Mouse (Mus musculus): ENCODE data around the gene Hist1h2af. TPM values are rescaled to one million over a fixed set of nuclear protein-coding genes. Genes with fewer than 3 reads are reported as not detected.
"Not testable (repeated sequence)": the region's sequence is repeated elsewhere in the genome, so short reads cannot be mapped to it uniquely, and the experiment has no call there.

The Hist1h2af gene
- polyA plus RNA-seq, 1 experiment from 2014 or later: 7.8 TPM

DNA sequence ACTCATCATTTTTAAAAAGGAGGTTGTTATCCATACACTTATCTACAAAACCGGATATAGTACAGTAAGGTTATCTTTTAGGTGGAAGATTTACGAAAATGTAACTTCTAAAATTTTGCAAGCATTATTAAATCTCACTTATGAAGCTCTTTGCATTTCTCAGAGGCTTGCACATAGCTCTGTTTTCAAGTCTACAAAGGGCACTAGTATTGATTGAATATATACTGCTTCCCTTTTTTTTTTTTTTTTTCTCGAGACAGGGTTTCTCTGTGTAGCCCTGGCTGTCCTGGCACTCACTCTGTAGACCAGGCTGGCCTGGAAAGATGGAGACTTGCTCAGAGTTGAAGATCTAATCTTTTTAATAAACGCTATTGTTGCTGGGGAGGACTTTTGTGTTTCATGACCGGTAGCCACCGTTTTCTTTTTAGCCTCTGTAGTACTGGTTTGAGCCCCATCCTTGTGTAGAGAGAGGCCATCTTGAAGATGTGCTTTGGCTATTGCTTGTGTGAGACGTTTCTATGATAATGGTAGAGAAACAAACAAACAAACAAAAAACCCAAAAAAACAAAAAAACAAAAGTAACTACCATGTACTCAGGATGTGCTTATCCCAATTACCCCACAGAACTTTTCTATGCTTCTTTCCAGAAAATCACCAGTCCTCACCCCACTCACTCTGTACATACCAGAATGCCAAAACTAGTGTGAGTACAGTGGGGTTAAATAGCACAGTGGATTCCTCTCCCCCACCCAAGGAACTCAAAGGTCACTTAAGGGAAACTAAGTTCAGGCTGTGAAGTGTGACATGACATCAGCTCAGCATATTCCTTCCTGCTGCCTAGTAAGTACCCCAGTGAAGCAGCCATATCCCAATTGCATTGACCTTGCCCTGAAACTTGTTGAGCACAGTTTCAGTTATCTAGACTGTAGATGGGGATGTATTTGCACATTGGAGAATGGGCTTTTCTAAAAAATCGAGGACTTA is 18.5 kb downstream of the Hist1h2af start:
- H3K27ac ChIP-seq: peak overlapping the region; percentile 99
- H3K9ac ChIP-seq: peak overlapping the region; percentile 78
- H3K4me2 ChIP-seq: peak overlapping the region; percentile 71
- ATAC-seq: no peak
- peaks cover 67% of the 10 kb centered on the region for H3K4me1 ChIP-seq
- H3K9me3 ChIP-seq (replicated peaks): no peaks in the 10 kb centered on the region
- peak overlapping the region; percentile 56 for H3K4me3 ChIP-seq
- no peaks in the 10 kb centered on the region for H3K36me3 ChIP-seq
- H3K27me3 ChIP-seq (replicated peaks): no peaks in the 10 kb centered on the region
- 34% methylated on average over 8 of the region's 8 CpGs for WGBS (ENCODE audit: insufficient replicate concordance)

DNA sequence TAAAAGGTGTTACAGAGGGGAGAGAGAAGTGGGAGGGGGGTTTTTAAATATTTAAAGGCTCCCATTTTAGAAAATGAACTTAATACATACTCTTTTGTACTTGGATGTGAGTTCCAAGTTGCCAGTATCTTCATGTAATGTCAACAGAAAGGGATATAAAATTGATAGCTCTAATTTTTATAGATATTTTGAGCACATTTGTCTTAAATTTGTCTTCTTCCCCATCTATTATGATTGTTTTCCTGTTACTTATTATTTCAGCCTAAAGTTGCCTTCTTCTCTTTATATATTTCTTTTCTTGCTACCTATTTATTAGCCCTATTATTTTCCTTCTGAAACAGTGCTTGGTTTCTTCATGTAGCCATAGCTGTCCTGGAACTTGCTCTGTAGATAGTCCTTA is 19.3 kb downstream of the Hist1h2af start, which contains the start of gene Hist1h1d:
Gene Hist1h1d, plus strand, starts transcription at position 301 of the 400 bp plus-strand sequence.
- ATAC-seq: no peak
- peaks cover 70% of the 10 kb centered on the region for H3K4me1 ChIP-seq
- H3K36me3 ChIP-seq: no peaks in the 10 kb centered on the region
- peak within 1 kb of the TSS; percentile 99 for H3K27ac ChIP-seq
- H3K27me3 ChIP-seq (replicated peaks): no peaks in the 10 kb centered on the region
- peak within 1 kb of the TSS; percentile 90 for H3K9ac ChIP-seq
- no peaks in the 10 kb centered on the region for H3K9me3 ChIP-seq (replicated peaks)
- H3K4me3 ChIP-seq: no peak within 1 kb of the TSS
- H3K4me2 ChIP-seq: peak within 1 kb of the TSS; percentile 79

DNA sequence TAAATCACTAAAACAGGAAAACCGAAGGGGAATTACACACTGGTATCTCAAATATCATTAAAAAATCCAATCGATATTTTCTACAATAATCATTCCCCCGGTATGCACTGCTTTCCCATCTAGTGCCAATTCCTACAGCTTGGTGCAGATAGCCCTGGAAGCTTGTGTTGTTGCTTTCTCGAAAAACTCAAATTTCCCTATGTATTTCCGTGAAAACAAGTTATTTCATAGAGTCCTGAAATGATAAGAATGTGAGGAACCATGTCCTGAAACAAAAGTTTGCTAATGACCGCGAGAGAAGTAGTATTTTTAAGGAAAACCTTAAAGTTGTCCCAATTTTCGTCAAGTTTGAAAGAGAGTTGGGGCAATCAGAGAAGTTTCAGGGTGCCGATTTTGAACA is 20.7 kb downstream of the Hist1h2af start:
- no peaks in the 10 kb centered on the region for H3K36me3 ChIP-seq
- H3K27ac ChIP-seq: peak overlapping the region; percentile 99
- H3K9me3 ChIP-seq (replicated peaks): no peaks in the 10 kb centered on the region
- no peak for ATAC-seq
- H3K4me1 ChIP-seq: peaks cover 59% of the 10 kb centered on the region
- H3K9ac ChIP-seq: peak overlapping the region; percentile 90
- 17% methylated on average over 9 of the region's 9 CpGs for WGBS (ENCODE audit: insufficient replicate concordance)
- peak overlapping the region; percentile 79 for H3K4me2 ChIP-seq
- H3K4me3 ChIP-seq: peak overlapping the region; percentile 60
- H3K27me3 ChIP-seq (replicated peaks): no peaks in the 10 kb centered on the region

DNA sequence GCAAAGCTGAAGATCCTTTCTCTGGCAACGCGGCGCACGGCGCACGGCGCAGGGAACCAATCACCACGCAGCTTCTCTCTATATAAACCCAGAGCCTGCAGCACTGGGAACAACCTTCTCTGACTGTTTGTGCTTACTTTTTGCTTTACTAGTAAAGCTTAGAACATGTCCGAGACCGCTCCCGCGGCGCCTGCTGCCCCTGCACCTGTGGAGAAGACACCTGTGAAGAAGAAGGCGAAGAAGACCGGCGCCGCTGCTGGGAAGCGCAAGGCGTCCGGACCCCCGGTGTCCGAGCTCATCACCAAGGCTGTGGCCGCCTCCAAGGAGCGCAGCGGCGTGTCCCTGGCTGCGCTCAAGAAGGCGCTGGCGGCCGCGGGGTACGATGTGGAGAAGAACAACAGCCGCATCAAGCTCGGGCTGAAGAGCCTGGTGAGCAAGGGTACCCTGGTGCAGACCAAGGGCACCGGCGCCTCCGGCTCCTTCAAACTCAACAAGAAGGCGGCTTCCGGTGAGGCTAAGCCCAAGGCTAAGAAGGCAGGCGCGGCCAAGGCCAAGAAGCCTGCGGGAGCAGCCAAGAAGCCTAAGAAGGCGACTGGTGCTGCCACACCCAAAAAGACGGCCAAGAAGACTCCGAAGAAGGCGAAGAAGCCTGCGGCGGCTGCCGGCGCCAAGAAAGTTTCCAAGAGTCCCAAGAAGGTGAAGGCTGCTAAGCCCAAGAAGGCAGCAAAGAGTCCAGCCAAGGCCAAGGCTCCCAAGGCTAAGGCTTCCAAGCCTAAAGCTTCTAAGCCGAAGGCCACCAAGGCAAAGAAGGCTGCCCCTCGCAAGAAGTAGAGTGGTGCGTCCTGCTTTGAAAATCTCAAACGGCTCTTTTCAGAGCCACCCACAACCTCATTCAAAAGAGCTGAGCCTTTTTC is 21.5 kb downstream of the Hist1h2af start:
- no peaks in the 10 kb centered on the region for H3K9me3 ChIP-seq (replicated peaks)
- no peaks in the 10 kb centered on the region for H3K36me3 ChIP-seq
- peak overlapping the region; percentile 99 for H3K27ac ChIP-seq
- no peaks in the 10 kb centered on the region for H3K27me3 ChIP-seq (replicated peaks)
- peak overlapping the region; percentile 60 for H3K4me3 ChIP-seq
- 1% methylated on average over 54 of the region's 54 CpGs for WGBS (ENCODE audit: insufficient replicate concordance)
- H3K9ac ChIP-seq: peak overlapping the region; percentile 90
- peaks cover 52% of the 10 kb centered on the region for H3K4me1 ChIP-seq
- peak overlapping the region; percentile 79 for H3K4me2 ChIP-seq
- peak; percentile 79 for ATAC-seq

DNA sequence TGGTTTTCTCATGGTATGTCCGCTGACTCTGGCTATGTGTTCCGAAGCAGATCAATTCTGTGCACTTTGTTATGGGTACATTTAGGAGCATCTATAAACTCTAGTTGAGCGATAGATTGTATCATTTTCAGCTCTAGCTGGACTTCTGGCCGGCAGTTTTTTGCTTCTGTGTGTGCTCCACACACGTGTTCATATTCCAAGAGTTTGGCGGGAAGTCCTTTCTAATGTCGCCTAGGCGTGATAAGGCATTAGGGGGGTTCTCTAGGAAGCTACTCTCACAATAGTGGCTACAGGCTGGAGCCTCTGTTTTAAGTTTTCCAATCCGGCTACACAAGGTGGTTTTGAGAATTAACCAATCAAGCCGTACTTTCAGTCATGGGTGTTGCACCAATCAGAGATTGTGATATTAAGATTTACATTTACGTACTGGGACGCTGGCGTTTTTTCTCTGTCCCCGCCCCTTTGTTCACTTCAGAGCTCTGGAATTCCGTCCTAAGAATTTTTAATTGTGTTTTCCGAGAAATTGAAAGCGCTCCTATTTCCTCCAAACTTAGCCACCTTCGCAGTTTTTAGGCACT is 22.2 kb downstream of the Hist1h2af start:
- peak overlapping the region; percentile 90 for H3K9ac ChIP-seq
- ATAC-seq: peak; percentile 55
- no peaks in the 10 kb centered on the region for H3K9me3 ChIP-seq (replicated peaks)
- peak overlapping the region; percentile 60 for H3K4me3 ChIP-seq
- no peaks in the 10 kb centered on the region for H3K27me3 ChIP-seq (replicated peaks)
- H3K27ac ChIP-seq: peak overlapping the region; percentile 99
- H3K36me3 ChIP-seq: no peaks in the 10 kb centered on the region
- H3K4me1 ChIP-seq: peaks cover 53% of the 10 kb centered on the region
- H3K4me2 ChIP-seq: peak overlapping the region; percentile 79
- WGBS (ENCODE audit: insufficient replicate concordance): 1% methylated on average over 18 of the region's 18 CpGs

DNA sequence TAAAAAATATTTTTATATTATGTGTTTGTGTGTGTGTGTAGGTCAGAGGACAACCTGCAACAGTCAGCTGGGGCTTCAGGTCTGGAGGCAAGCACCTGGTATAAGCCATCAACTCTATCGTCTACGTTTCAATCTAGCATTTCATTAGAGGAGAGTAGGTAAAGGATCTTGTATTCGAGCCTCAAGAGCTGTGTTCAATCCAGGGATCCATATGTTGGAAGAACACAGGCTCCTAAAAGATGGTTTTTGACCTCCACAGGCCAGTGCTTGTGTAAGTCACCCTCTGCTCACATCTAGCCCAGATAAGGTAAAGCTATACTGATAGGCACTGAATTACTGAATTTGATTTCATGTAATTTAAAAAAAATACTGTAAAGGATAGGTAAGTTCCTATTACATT is 23.2 kb downstream of the Hist1h2af start:
- no peaks in the 10 kb centered on the region for H3K27me3 ChIP-seq (replicated peaks)
- H3K9me3 ChIP-seq (replicated peaks): no peaks in the 10 kb centered on the region
- H3K4me2 ChIP-seq: peak overlapping the region; percentile 79
- H3K36me3 ChIP-seq: no peaks in the 10 kb centered on the region
- H3K4me3 ChIP-seq: peak overlapping the region; percentile 60
- peak overlapping the region; percentile 99 for H3K27ac ChIP-seq
- ATAC-seq: no peak
- H3K4me1 ChIP-seq: peaks cover 48% of the 10 kb centered on the region
- H3K9ac ChIP-seq: peak overlapping the region; percentile 90
- WGBS (ENCODE audit: insufficient replicate concordance): 59% methylated on average over 3 of the region's 3 CpGs

DNA sequence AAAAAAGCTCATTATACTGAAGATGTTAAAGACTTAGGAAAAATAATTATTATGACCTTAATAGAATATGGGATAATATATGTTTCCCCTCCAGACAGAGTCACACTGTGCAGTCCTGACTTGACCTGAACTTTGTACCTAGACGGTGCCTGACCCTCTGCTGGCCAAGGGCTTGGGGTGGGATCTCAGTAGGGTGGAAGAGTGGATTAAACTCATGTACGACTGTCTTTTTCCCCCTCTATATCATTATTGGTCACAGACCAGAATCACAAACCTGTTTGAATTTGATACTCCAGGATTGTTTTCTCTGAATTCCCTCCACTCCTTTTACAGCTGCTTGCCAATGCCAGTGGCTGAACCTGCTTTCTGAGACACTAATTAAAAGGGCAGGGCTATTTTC is 27.0 kb downstream of the Hist1h2af start:
- 29% methylated on average over 2 of the region's 2 CpGs for WGBS (ENCODE audit: insufficient replicate concordance)
- peak overlapping the region; percentile 29; the same call in 1 of the 2 replicates for H3K4me3 ChIP-seq
- ATAC-seq; H3K27me3 ChIP-seq (replicated peaks); H3K36me3 ChIP-seq; H3K9me3 ChIP-seq (replicated peaks): not testable (repeated sequence)
- peaks cover 52% of the 10 kb centered on the region for H3K4me1 ChIP-seq
- peak overlapping the region; percentile 85 for H3K27ac ChIP-seq
- peak overlapping the region; percentile 58 for H3K4me2 ChIP-seq
- peak overlapping the region; percentile 61 for H3K9ac ChIP-seq

DNA sequence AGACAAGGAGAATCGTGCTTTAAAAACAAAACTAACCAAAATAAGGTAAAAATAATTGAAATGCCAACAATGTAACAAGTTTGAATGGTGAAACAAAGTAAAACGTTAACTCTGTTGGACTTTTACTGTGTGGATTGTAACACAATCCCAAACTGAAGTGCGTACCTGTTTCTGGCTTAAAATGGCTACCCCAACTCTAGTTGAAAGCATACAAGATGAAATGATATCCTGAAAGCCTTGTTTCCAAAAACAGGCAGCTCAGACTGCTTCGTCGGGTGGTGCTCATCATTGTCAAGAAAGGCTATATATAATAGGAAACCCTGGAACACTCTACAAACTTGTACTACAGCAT is 27.8 kb downstream of the Hist1h2af start:
- peaks cover 52% of the 10 kb centered on the region for H3K4me1 ChIP-seq

DNA sequence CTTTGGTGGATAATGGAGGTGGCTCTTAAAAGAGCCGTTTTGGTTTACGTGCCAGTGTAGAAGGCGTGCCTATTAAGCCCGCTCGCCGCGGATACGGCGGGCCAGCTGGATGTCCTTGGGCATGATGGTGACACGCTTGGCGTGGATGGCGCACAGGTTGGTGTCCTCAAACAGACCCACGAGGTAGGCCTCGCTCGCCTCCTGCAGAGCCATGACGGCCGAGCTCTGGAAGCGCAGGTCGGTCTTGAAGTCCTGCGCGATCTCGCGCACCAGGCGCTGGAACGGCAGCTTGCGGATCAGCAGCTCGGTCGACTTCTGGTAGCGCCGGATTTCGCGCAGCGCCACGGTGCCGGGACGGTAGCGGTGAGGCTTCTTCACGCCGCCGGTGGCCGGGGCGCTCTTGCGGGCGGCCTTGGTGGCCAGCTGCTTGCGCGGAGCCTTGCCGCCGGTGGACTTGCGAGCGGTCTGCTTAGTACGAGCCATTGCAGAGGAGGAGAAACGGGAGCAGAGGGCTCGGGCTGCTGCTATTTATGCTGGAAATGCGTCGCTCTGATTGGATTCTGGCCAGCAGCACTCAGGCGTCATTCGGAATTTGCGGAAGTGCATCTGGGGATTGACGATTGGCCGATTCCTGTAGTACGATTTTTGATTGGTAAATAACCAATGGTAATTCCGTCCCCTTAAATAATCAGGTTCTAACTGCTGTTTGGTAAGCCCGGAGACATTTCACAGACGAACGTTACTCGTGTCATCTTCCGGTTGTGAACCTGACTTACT is 28.4 kb downstream of the Hist1h2af start, which contains the start of gene Hist1h3e:
Gene Hist1h3e, minus strand, starts transcription at position 487 of the 777 bp plus-strand sequence.
- peak within 1 kb of the TSS; percentile 77 for H3K9ac ChIP-seq
- peak; percentile 93 for ATAC-seq
- peak within 1 kb of the TSS; percentile 82 for H3K4me2 ChIP-seq
- 0% methylated on average over 57 of the region's 67 CpGs for WGBS (ENCODE audit: insufficient replicate concordance)
- H3K9me3 ChIP-seq (replicated peaks); H3K36me3 ChIP-seq; H3K27me3 ChIP-seq (replicated peaks): not testable (repeated sequence)
- peaks cover 49% of the 10 kb centered on the region for H3K4me1 ChIP-seq
- peak within 1 kb of the TSS; percentile 53 for H3K4me3 ChIP-seq
- H3K27ac ChIP-seq: peak within 1 kb of the TSS; percentile 99

More for the DNA sequence above, 27.8 kb downstream of the Hist1h2af start:
- WGBS (ENCODE audit: insufficient replicate concordance): 0% methylated on average over 2 of the region's 5 CpGs
- H3K9me3 ChIP-seq (replicated peaks); H3K36me3 ChIP-seq; H3K27me3 ChIP-seq (replicated peaks); ATAC-seq: not testable (repeated sequence)
- peak overlapping the region; percentile 71 for H3K9ac ChIP-seq
- peak overlapping the region; percentile 99 for H3K27ac ChIP-seq
- peak overlapping the region; percentile 82 for H3K4me2 ChIP-seq
- H3K4me3 ChIP-seq: peak overlapping the region; percentile 53

DNA sequence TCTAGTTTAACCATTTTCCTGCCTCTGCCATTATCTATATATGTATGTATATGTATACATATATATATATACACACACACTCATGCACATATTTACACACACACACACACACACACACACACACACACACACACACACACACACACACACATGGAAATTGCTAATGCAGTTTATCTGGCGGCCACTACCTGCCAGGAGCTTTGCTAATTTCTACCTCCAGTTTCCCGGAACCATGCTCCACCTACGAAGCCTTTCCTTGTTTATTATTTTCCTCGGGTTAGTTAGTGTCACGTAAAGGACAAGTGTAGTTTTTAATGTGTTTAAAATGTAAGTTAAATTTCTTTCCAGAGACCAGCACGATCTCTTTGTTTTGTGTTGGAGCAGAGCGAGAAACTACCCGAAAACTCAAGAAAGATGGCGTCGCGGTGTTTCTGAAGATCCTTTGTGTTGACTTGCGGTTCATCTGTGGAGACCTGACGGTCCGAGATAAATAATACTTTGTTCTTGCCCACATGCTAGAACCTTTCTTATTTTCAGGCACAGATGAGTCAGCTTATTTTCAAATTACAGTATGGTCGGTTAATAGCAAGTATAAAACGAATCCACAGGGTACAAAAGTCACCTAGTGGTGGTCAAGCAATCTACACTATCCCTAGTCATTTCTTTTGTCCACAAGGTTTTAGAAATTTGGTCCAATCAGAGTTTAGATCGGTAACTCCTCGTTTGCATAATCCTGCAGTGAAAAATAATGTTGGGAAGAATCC is 29.2 kb downstream of the Hist1h2af start:
- H3K9me3 ChIP-seq (replicated peaks): no peaks in the 10 kb centered on the region
- peaks cover 51% of the 10 kb centered on the region for H3K4me1 ChIP-seq
- ATAC-seq: no peak
- no peaks in the 10 kb centered on the region for H3K36me3 ChIP-seq
- H3K27me3 ChIP-seq (replicated peaks): no peaks in the 10 kb centered on the region
- H3K4me3 ChIP-seq: peak overlapping the region; percentile 53
- H3K27ac ChIP-seq: peak overlapping the region; percentile 99
- 5% methylated on average over 18 of the region's 18 CpGs for WGBS (ENCODE audit: insufficient replicate concordance)
- H3K4me2 ChIP-seq: peak overlapping the region; percentile 82
- H3K9ac ChIP-seq: peak overlapping the region; percentile 77
